Mouse (Mus musculus) lung, embryonic 16.5 days (tissue): ENCODE results near the gene Oas1c. TPM values are rescaled to one million over a fixed set of nuclear protein-coding genes. Genes with fewer than 3 reads are reported as not detected.
A peak's percentile ranks its signal among the peaks of the same experiment; 100 is the strongest.
"Not testable (repeated sequence)": the region's sequence is repeated elsewhere in the genome, so short reads cannot be mapped to it uniquely, and the experiment has no call there.

Source experiments
- ATAC-seq: fragments of 200-750 bp; cut with Nextera tagmentation; 2 replicates; pipeline ENCODE4 v1.8.0; 2017; ENCODE audit warnings: low read depth, mild to moderate bottlenecking, moderate library complexity
- H3K27ac ChIP-seq: fragments of 300-500 bp; sonication (generic); 2 replicates; pipeline ENCODE4 v1.5.1; 2014; ENCODE audit warnings: mild to moderate bottlenecking, control low read depth, low read length
- H3K27me3 ChIP-seq: fragments of 300-500 bp; sonication (generic); 2 replicates; pipeline ENCODE4 v1.6.1; 2014; ENCODE audit warnings: low read depth, low read length, mixed read lengths; ENCODE audit not compliant: control insufficient read depth, insufficient read depth
- H3K36me3 ChIP-seq: fragments of 300-500 bp; sonication (generic); 2 replicates; pipeline ENCODE4 v1.6.1; 2014; ENCODE audit warnings: low read length; ENCODE audit not compliant: control insufficient read depth, insufficient read depth
- H3K4me1 ChIP-seq: fragments of 300-500 bp; sonication (generic); replicated peaks from 2 replicates; pipeline ENCODE4 v1.6.1; 2014; ENCODE audit warnings: low read length, mixed read lengths; ENCODE audit not compliant: control insufficient read depth, insufficient read depth
- H3K4me2 ChIP-seq: fragments of 300-500 bp; sonication (generic); 2 replicates; pipeline ENCODE4 v1.6.1; 2014; ENCODE audit warnings: low read depth, low read length, control low read depth
- H3K4me3 ChIP-seq: fragments of 300-500 bp; sonication (generic); 2 replicates; pipeline ENCODE4 v1.5.1; 2014; ENCODE audit warnings: mild to moderate bottlenecking, low read length, control low read depth
- H3K9ac ChIP-seq: fragments of 300-500 bp; sonication (generic); 2 replicates; pipeline ENCODE4 v1.6.1; 2014; ENCODE audit warnings: low read length, control low read depth
- H3K9me3 ChIP-seq: fragments of 300-500 bp; sonication (generic); 2 replicates; pipeline ENCODE4 v1.6.1; 2016; ENCODE audit warnings: low read length; ENCODE audit not compliant: control insufficient read depth
- WGBS: fragments of 180-500 bp; shearing (Covaris S2); extraction: QIAGEN DNeasy Blood & Tissue Kit; methylation state at CpG from one replicate; pipeline ENCODE4 v1.1.7; 2014; 5-methylcytosine and 5-hydroxymethylcytosine counted together
- polyA plus RNA-seq: library from polyadenylated mRNA; unstranded; fragments of >200 nt; fragmentation: Nextera tagmentation; extraction: Ambion mirVana; gene quantifications from 2 replicates; pipeline ENCODE4 v1.2.1, GENCODE M21; 2015

Gene Oas1c
- polyA plus RNA-seq, 1 experiment from 2014 or later: 0.69 TPM

- WGBS: 67% methylated on average over 4 of the region's 4 CpGs
- H3K4me3 ChIP-seq: no peak overlapping the region
- no peak for ATAC-seq
- no peaks in the 10 kb centered on the region for H3K36me3 ChIP-seq
- H3K27ac ChIP-seq: no peak overlapping the region
- peaks cover 6% of the 10 kb centered on the region; the same call in 1 of the 2 replicates for H3K27me3 ChIP-seq
- H3K9me3 ChIP-seq: no peaks in the 10 kb centered on the region
- H3K4me2 ChIP-seq: no peak overlapping the region
- no peak overlapping the region for H3K9ac ChIP-seq
- no peaks in the 10 kb centered on the region for H3K4me1 ChIP-seq
Observed at GRCm38 (mm10) chr5:120831031-120831430, 18.7 kb upstream of the Oas1c start.

GRCm38 (mm10) chr5:120818999-120819398 is 6.7 kb upstream of the Oas1c start:
- Histone ChIP-seq H3K4me3 (no peak overlapping the region), H3K27me3 (no peaks in the 10 kb centered on the region), H3K4me2 (no peak overlapping the region), H3K4me1 (no peaks in the 10 kb centered on the region), H3K9me3 (no peaks in the 10 kb centered on the region; the same call in 1 of the 2 replicates), H3K27ac (no peak overlapping the region), H3K9ac (no peak overlapping the region), H3K36me3 (no peaks in the 10 kb centered on the region)
- no peak for ATAC-seq

- Histone ChIP-seq H3K27ac (no peak overlapping the region), H3K4me2 (no peak overlapping the region), H3K9ac (no peak overlapping the region), H3K4me3 (no peak overlapping the region), H3K4me1 (peaks cover 4% of the 10 kb centered on the region; the same call in 1 of the 2 replicates), H3K36me3 (no peaks in the 10 kb centered on the region), H3K27me3 (no peaks in the 10 kb centered on the region), H3K9me3 (no peaks in the 10 kb centered on the region; the same call in 1 of the 2 replicates)
- no peak for ATAC-seq
- WGBS: 58% methylated on average over 3 of the region's 3 CpGs
Observed at GRCm38 (mm10) chr5:120815949-120816348, 3.6 kb upstream of the Oas1c start.

- Histone ChIP-seq H3K9ac (peak overlapping the region; percentile 67), H3K9me3 (no peaks in the 10 kb centered on the region), H3K4me2 (peak overlapping the region; percentile 66), H3K36me3 (no peaks in the 10 kb centered on the region), H3K4me3 (peak overlapping the region; percentile 55), H3K27ac (no peak overlapping the region; the same call in 1 of the 2 replicates), H3K4me1 (peaks cover 4% of the 10 kb centered on the region; the same call in 1 of the 2 replicates), H3K27me3 (no peaks in the 10 kb centered on the region)
- ATAC-seq: 0 out of 2 replicates have a peak, but pooled peaks have one; percentile 3
- 79% methylated on average over 6 of the region's 6 CpGs for WGBS
Observed at GRCm38 (mm10) chr5:120813023-120813422, 709 bp upstream of the Oas1c start.

- Histone ChIP-seq H3K4me2 (no peak overlapping the region), H3K27ac (no peak overlapping the region), H3K4me1 (peaks cover 4% of the 10 kb centered on the region; the same call in 1 of the 2 replicates), H3K36me3 (no peaks in the 10 kb centered on the region), H3K9me3 (no peaks in the 10 kb centered on the region), H3K4me3 (no peak overlapping the region), H3K27me3 (no peaks in the 10 kb centered on the region), H3K9ac (no peak overlapping the region)
- ATAC-seq: no peak
- WGBS: 31% methylated on average over 6 of the region's 6 CpGs
Observed at GRCm38 (mm10) chr5:120809171-120809570, 3.1 kb downstream of the Oas1c start.

- 67% methylated on average over 1 of the region's 1 CpGs for WGBS
- Histone ChIP-seq H3K4me3 (no peak overlapping the region), H3K27ac (no peak overlapping the region), H3K4me2 (no peak overlapping the region), H3K4me1 (no peaks in the 10 kb centered on the region), H3K36me3 (no peaks in the 10 kb centered on the region), H3K9me3 (no peaks in the 10 kb centered on the region), H3K27me3 (no peaks in the 10 kb centered on the region), H3K9ac (no peak overlapping the region)
- ATAC-seq: no peak
Observed at GRCm38 (mm10) chr5:120806458-120806857, 5.9 kb downstream of the Oas1c start.

GRCm38 (mm10) chr5:120803596-120803995 is 8.7 kb downstream of the Oas1c start:
- Histone ChIP-seq H3K27ac (no peak overlapping the region), H3K36me3 (no peaks in the 10 kb centered on the region), H3K4me3 (no peak overlapping the region), H3K9me3 (no peaks in the 10 kb centered on the region), H3K4me2 (no peak overlapping the region), H3K9ac (no peak overlapping the region), H3K27me3 (no peaks in the 10 kb centered on the region), H3K4me1 (no peaks in the 10 kb centered on the region)
- ATAC-seq: no peak
- 56% methylated on average over 2 of the region's 2 CpGs for WGBS

GRCm38 (mm10) chr5:120798943-120799342 is 13.4 kb downstream of the Oas1c start:
- not testable (repeated sequence) for H3K36me3 ChIP-seq, H3K4me1 ChIP-seq, ATAC-seq, H3K9ac ChIP-seq, H3K27me3 ChIP-seq, H3K27ac ChIP-seq, H3K9me3 ChIP-seq, H3K4me3 ChIP-seq, H3K4me2 ChIP-seq
- 46% methylated on average over 2 of the region's 2 CpGs for WGBS

- not testable (repeated sequence) for H3K36me3 ChIP-seq, ATAC-seq, H3K9me3 ChIP-seq, H3K27ac ChIP-seq, H3K4me1 ChIP-seq, H3K9ac ChIP-seq, H3K4me3 ChIP-seq, H3K4me2 ChIP-seq, H3K27me3 ChIP-seq
- WGBS: 58% methylated on average over 5 of the region's 5 CpGs
Observed at GRCm38 (mm10) chr5:120798147-120798546, 14.2 kb downstream of the Oas1c start.

GRCm38 (mm10) chr5:120795480-120796034 is 16.8 kb downstream of the Oas1c start, which contains the start of gene Oas1e:
Gene Oas1e (minus strand): TSS chr5:120795530.
- H3K27ac ChIP-seq, H3K36me3 ChIP-seq, H3K4me1 ChIP-seq, H3K4me3 ChIP-seq, H3K9me3 ChIP-seq, H3K27me3 ChIP-seq, H3K9ac ChIP-seq, H3K4me2 ChIP-seq: not testable (repeated sequence)
- 49% methylated on average over 9 of the region's 9 CpGs for whole genome bisulfite sequencing
- peak; percentile 45; the same call in 1 of the 2 replicates for ATAC-seq
